Mouse (Mus musculus): Measurements from ENCODE around the gene Tcf25. TPM values are rescaled to one million over a fixed set of nuclear protein-coding genes. Genes with fewer than 3 reads are reported as not detected.
"Not testable (repeated sequence)": the region's sequence is repeated elsewhere in the genome, so short reads cannot be mapped to it uniquely, and the experiment has no call there.

Gene Tcf25
- polyA plus RNA-seq, 1 experiment from 2014 or later = 380 TPM

DNA sequence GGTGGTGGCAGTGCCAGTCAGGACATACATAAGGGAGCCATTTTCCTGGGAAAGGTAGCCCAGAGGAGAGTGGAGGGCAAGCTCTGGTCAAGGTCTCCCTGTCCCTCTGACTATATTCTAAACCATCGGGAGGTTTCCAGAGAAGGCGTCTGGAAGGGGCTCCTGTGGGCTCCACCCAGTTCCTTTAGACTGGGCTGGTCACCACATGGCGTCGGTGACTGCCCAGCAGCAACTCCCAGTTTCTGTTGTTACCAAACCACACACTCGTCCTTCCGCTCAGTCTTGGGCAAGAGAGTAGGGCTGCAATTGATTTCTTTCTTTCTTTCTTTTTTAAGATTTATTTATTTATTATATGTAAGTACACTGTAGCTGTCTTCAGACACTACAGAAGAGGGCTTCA is 70.6 kb downstream of the Tcf25 start:
- Histone ChIP-seq H3K4me2 (replicated peaks) (peak overlapping the region; percentile 64), H3K4me1 (replicated peaks; ENCODE audit: control insufficient read depth, insufficient read depth, low read length) (peaks cover 8% of the 10 kb centered on the region), H3K27ac (no peak overlapping the region), H3K36me3 (replicated peaks; ENCODE audit: control insufficient read depth, insufficient read depth) (0 out of 2 replicates have a peak, but pooled peaks cover 3% of the 10 kb centered on the region), H3K9me3 (ENCODE audit: control insufficient read depth, low read length) (no peaks in the 10 kb centered on the region), H3K4me3 (replicated peaks; ENCODE audit: low read length) (0 out of 2 replicates have a peak overlapping the region, but pooled peaks have one; percentile 52), H3K9ac (no peak overlapping the region), H3K27me3 (ENCODE audit: control insufficient read depth, insufficient read depth, low read length) (no peaks in the 10 kb centered on the region)
- WGBS = 86% methylated on average over 6 of the region's 6 CpGs
- DNase-seq (ENCODE audit: low spot score) = no peak
- no peak for ATAC-seq (ENCODE audit: low FRiP score)

DNA sequence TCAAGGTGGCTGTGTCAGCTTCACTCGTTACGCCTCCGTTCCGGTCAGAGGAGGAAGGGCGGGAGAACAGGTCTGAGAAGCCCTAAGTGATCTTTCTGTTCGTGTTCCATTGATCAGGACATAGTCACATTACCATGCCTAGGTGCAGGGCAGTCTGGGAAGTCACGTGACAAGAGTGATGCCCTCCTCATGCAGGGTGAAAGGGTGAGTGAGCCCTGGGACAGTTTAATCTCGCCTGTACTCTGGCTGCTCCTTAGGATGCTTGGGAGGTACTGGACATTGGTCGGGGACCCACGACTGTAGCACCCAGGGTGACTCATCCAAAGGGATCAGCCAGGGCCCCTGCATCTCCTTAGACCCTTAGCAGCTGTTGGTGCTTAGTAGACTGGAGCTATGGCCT is 72.4 kb downstream of the Tcf25 start:
- no peak overlapping the region for H3K27ac ChIP-seq
- no peaks in the 10 kb centered on the region for H3K9me3 ChIP-seq (ENCODE audit: control insufficient read depth, low read length)
- ATAC-seq (ENCODE audit: low FRiP score) = no peak
- no peak for DNase-seq (ENCODE audit: low spot score)
- no peaks in the 10 kb centered on the region for H3K27me3 ChIP-seq (ENCODE audit: control insufficient read depth, insufficient read depth, low read length)
- no peak overlapping the region for H3K9ac ChIP-seq
- H3K4me1 ChIP-seq (replicated peaks; ENCODE audit: control insufficient read depth, insufficient read depth, low read length) = peaks cover 8% of the 10 kb centered on the region
- WGBS = 92% methylated on average over 10 of the region's 10 CpGs
- H3K4me3 ChIP-seq (replicated peaks; ENCODE audit: low read length) = no peak overlapping the region
- H3K36me3 ChIP-seq (replicated peaks; ENCODE audit: control insufficient read depth, insufficient read depth) = peaks cover 19% of the 10 kb centered on the region
- no peak overlapping the region for H3K4me2 ChIP-seq (replicated peaks)

DNA sequence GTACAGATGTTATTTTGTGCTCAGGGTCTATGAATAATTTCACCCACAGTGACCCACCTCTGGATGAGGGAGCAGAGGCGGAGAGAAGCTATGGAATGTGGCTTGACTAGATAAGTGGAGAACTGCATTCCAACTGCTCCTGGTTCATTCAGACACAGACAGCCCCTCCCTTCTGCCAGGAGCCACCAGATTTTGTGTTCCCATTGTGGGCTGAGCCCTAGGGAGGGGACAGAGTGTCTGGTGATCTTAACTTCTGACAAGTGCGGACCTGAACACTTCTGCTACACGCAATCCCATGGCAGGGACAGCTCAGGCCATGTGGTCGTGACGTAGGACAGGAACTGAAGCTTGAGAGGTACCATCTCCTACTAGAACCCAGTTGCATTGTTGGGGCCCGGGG is 73.2 kb downstream of the Tcf25 start:
- DNase-seq (ENCODE audit: low spot score) = no peak
- WGBS = 89% methylated on average over 6 of the region's 6 CpGs
- Histone ChIP-seq H3K9me3 (ENCODE audit: control insufficient read depth, low read length) (no peaks in the 10 kb centered on the region), H3K9ac (no peak overlapping the region), H3K27ac (no peak overlapping the region), H3K36me3 (replicated peaks; ENCODE audit: control insufficient read depth, insufficient read depth) (peaks cover 27% of the 10 kb centered on the region), H3K4me3 (replicated peaks; ENCODE audit: low read length) (no peak overlapping the region), H3K27me3 (ENCODE audit: control insufficient read depth, insufficient read depth, low read length) (no peaks in the 10 kb centered on the region), H3K4me1 (replicated peaks; ENCODE audit: control insufficient read depth, insufficient read depth, low read length) (peaks cover 8% of the 10 kb centered on the region), H3K4me2 (replicated peaks) (no peak overlapping the region)
- ATAC-seq (ENCODE audit: low FRiP score) = no peak

DNA sequence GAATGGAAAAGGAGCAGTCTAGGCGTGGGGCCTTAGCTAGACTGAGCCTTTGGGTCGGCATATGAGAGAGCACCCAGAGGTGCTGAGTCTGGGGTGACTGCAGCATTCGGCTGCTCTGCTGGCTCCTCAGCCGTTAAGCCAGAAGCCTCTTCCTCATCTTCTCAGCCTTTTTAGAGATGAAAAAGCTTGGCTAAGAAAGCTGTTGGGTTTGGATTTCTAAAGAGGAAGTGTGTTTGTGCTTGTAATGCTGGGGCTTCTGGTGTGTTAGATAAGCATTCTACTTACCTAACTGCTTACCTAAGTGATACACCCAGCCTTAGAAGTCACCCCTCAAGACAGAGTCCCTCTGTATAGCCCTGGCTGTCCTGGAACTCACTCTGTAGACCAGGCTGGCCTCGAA is 77.2 kb downstream of the Tcf25 start:
- Histone ChIP-seq H3K4me1 (replicated peaks; ENCODE audit: control insufficient read depth, insufficient read depth, low read length) (no peaks in the 10 kb centered on the region), H3K27ac (no peak overlapping the region), H3K9me3 (ENCODE audit: control insufficient read depth, low read length) (no peaks in the 10 kb centered on the region), H3K4me2 (replicated peaks) (no peak overlapping the region), H3K4me3 (replicated peaks; ENCODE audit: low read length) (no peak overlapping the region), H3K27me3 (ENCODE audit: control insufficient read depth, insufficient read depth, low read length) (no peaks in the 10 kb centered on the region), H3K36me3 (replicated peaks; ENCODE audit: control insufficient read depth, insufficient read depth) (peaks cover 67% of the 10 kb centered on the region), H3K9ac (no peak overlapping the region)
- no peak for DNase-seq (ENCODE audit: low spot score)
- ATAC-seq (ENCODE audit: low FRiP score) = no peak
- 92% methylated on average over 5 of the region's 5 CpGs for WGBS

DNA sequence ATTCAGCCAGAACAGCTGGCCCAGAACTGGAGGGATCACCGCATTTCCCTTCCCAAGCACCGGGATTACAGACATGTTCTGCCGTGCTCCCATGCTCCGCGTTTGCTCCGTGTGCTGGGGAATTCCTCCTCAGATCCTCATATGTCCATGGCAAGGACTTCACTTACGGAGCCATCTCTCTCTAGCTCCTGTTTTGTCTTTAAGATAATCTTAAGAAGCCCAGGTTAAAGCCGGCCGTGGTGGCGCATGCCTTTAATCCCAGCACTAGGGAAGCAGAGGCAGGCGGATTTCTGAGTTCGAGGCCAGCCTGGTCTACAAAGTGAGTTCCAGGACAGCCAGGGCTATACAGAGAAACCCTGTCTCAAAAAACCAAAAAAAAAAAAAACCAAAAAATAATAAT is 78.2 kb downstream of the Tcf25 start:
- H3K27ac ChIP-seq; H3K9me3 ChIP-seq (ENCODE audit: control insufficient read depth, low read length); H3K4me1 ChIP-seq (replicated peaks; ENCODE audit: control insufficient read depth, insufficient read depth, low read length); H3K4me3 ChIP-seq (replicated peaks; ENCODE audit: low read length); H3K9ac ChIP-seq; DNase-seq (ENCODE audit: low spot score); H3K27me3 ChIP-seq (ENCODE audit: control insufficient read depth, insufficient read depth, low read length); H3K4me2 ChIP-seq (replicated peaks); ATAC-seq (ENCODE audit: low FRiP score): not testable (repeated sequence)
- 94% methylated on average over 12 of the region's 12 CpGs for WGBS
- H3K36me3 ChIP-seq (replicated peaks; ENCODE audit: control insufficient read depth, insufficient read depth) = peaks cover 76% of the 10 kb centered on the region

DNA sequence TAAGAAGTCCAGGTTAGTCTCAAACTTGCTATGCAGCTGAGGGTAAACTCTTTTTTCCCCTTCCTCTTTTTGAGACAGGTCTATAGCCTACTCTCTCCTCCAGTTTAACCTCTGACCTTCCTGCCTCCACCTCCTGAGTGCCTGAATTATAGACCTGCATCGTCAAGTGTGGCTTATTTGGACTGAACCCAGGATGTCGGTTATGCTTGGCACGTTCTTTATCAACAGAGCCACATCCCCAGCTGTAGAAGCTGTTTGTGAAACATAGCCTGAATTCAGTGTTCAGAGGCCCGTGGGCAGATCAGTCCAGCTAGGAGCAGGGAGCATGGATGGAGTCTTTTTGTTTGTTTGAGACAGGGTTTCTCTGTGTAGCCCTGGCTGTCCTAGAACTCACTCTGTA is 78.6 kb downstream of the Tcf25 start:
- no peak overlapping the region for H3K4me2 ChIP-seq (replicated peaks)
- DNase-seq (ENCODE audit: low spot score) = no peak
- no peaks in the 10 kb centered on the region for H3K9me3 ChIP-seq (ENCODE audit: control insufficient read depth, low read length)
- no peak overlapping the region for H3K4me3 ChIP-seq (replicated peaks; ENCODE audit: low read length)
- H3K36me3 ChIP-seq (replicated peaks; ENCODE audit: control insufficient read depth, insufficient read depth) = peaks cover 80% of the 10 kb centered on the region
- no peak for ATAC-seq (ENCODE audit: low FRiP score)
- no peak overlapping the region for H3K9ac ChIP-seq
- WGBS = 94% methylated on average over 4 of the region's 4 CpGs
- no peaks in the 10 kb centered on the region for H3K4me1 ChIP-seq (replicated peaks; ENCODE audit: control insufficient read depth, insufficient read depth, low read length)
- H3K27me3 ChIP-seq (ENCODE audit: control insufficient read depth, insufficient read depth, low read length) = no peaks in the 10 kb centered on the region
- no peak overlapping the region for H3K27ac ChIP-seq

DNA sequence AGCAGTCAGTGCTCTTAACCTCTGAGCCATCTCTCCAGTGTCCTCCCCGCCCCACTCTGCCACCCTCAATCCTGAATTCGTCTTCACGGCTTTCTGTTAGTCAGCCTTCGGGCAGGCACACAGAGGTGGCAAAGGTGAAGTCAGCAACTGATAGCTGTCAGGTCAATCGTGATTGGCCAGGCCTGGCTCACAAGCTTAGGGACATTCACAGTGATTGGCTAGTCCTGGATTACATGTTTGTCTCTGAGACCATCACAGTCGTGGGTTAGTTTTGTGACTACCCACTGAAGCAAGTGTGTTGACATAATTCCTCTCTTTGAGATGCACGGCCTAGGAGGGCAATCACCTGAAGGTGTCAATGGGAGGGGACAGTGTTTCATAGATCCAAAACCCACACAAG is 79.7 kb downstream of the Tcf25 start:
- Histone ChIP-seq H3K4me1 (replicated peaks; ENCODE audit: control insufficient read depth, insufficient read depth, low read length) (no peaks in the 10 kb centered on the region), H3K27ac (no peak overlapping the region), H3K4me3 (replicated peaks; ENCODE audit: low read length) (no peak overlapping the region), H3K9me3 (ENCODE audit: control insufficient read depth, low read length) (no peaks in the 10 kb centered on the region), H3K4me2 (replicated peaks) (no peak overlapping the region), H3K36me3 (replicated peaks; ENCODE audit: control insufficient read depth, insufficient read depth) (peaks cover 92% of the 10 kb centered on the region), H3K9ac (no peak overlapping the region), H3K27me3 (ENCODE audit: control insufficient read depth, insufficient read depth, low read length) (no peaks in the 10 kb centered on the region)
- 84% methylated on average over 7 of the region's 7 CpGs for WGBS
- ATAC-seq (ENCODE audit: low FRiP score) = no peak
- DNase-seq (ENCODE audit: low spot score) = no peak

Other genes starting within 250 kb of the Tcf25 start
- 1.3 and 3.0 TPM in 2 replicates for gene Sult5a1, start 215.4 kb upstream of the Tcf25 start, polyA plus RNA-seq (2014; fragmentation: Nextera tagmentation; extraction: Ambion mirVana)
- 0.25 and 0.34 TPM in 2 replicates for gene Dpep1, start 187.5 kb upstream of the Tcf25 start, polyA plus RNA-seq (2014; fragmentation: Nextera tagmentation; extraction: Ambion mirVana)
- 160 and 164 TPM in 2 replicates for gene Chmp1a, start 161.0 kb upstream of the Tcf25 start, polyA plus RNA-seq (2014; fragmentation: Nextera tagmentation; extraction: Ambion mirVana)
- gene Spata33, start 160.9 kb upstream of the Tcf25 start, polyA plus RNA-seq (2014; fragmentation: Nextera tagmentation; extraction: Ambion mirVana) = 5.2 and 9.8 TPM in 2 replicates
- 42.9 and 44.1 TPM in 2 replicates for gene Cdk10, start 148.9 kb upstream of the Tcf25 start, polyA plus RNA-seq (2014; fragmentation: Nextera tagmentation; extraction: Ambion mirVana)
- gene Spata2l, start 137.5 kb upstream of the Tcf25 start, polyA plus RNA-seq (2014; fragmentation: Nextera tagmentation; extraction: Ambion mirVana) = 8.4 and 9.1 TPM in 2 replicates
- gene Zfp276, start 119.6 kb upstream of the Tcf25 start, polyA plus RNA-seq (2014; fragmentation: Nextera tagmentation; extraction: Ambion mirVana) = 18.5 and 19.5 TPM in 2 replicates
- gene Vps9d1, start 119.4 kb upstream of the Tcf25 start, polyA plus RNA-seq (2014; fragmentation: Nextera tagmentation; extraction: Ambion mirVana) = 57.7 and 58.8 TPM in 2 replicates
- 7.4 and 8.3 TPM in 2 replicates for gene Fanca, start 55.2 kb upstream of the Tcf25 start, polyA plus RNA-seq (2014; fragmentation: Nextera tagmentation; extraction: Ambion mirVana)
- gene Spire2, start 41.0 kb upstream of the Tcf25 start, polyA plus RNA-seq (2014; fragmentation: Nextera tagmentation; extraction: Ambion mirVana) = 32.4 and 33.1 TPM in 2 replicates
- gene Mc1r, start 33.4 kb downstream of the Tcf25 start, polyA plus RNA-seq (2014; fragmentation: Nextera tagmentation; extraction: Ambion mirVana) = 0.10 and 0.21 TPM in 2 replicates
- 1,715 and 1,766 TPM in 2 replicates for gene Tubb3, start 37.7 kb downstream of the Tcf25 start, polyA plus RNA-seq (2014; fragmentation: Nextera tagmentation; extraction: Ambion mirVana)
- gene Def8, start 49.8 kb downstream of the Tcf25 start, polyA plus RNA-seq (2014; fragmentation: Nextera tagmentation; extraction: Ambion mirVana) = 45.3 and 52.2 TPM in 2 replicates
- gene Afg3l1, start 104.2 kb downstream of the Tcf25 start, polyA plus RNA-seq (2014; fragmentation: Nextera tagmentation; extraction: Ambion mirVana) = 31.6 and 36.5 TPM in 2 replicates
- gene Dbndd1, start 141.7 kb downstream of the Tcf25 start, polyA plus RNA-seq (2014; fragmentation: Nextera tagmentation; extraction: Ambion mirVana) = 91.3 and 92.0 TPM in 2 replicates
- 37.5 and 38.8 TPM in 2 replicates for gene Gas8, start 145.1 kb downstream of the Tcf25 start, polyA plus RNA-seq (2014; fragmentation: Nextera tagmentation; extraction: Ambion mirVana)